Mouse (Mus musculus) layer of hippocampus, adult 8-10 months (tissue): ENCODE data around the gene Phf7. TPM values are rescaled to one million over a fixed set of nuclear protein-coding genes. Genes with fewer than 3 reads are reported as not detected.

Source experiments
- DNase-seq, 2 experiments: peaks; one replicate each; pipeline ENCODE4 v3.0.0; 2022; ENCODE audit warnings: low spot score in 2 of 2
- total RNA-seq, 4 experiments: library from RNA; stranded (reverse); gene quantifications; 2 replicates each; pipeline ENCODE4 v1.2.4; 2022

Phf7 gene
- total RNA-seq, 4 experiments from 2014 or later, result 4.5 to 5.4 (median 4.9) TPM

DNA sequence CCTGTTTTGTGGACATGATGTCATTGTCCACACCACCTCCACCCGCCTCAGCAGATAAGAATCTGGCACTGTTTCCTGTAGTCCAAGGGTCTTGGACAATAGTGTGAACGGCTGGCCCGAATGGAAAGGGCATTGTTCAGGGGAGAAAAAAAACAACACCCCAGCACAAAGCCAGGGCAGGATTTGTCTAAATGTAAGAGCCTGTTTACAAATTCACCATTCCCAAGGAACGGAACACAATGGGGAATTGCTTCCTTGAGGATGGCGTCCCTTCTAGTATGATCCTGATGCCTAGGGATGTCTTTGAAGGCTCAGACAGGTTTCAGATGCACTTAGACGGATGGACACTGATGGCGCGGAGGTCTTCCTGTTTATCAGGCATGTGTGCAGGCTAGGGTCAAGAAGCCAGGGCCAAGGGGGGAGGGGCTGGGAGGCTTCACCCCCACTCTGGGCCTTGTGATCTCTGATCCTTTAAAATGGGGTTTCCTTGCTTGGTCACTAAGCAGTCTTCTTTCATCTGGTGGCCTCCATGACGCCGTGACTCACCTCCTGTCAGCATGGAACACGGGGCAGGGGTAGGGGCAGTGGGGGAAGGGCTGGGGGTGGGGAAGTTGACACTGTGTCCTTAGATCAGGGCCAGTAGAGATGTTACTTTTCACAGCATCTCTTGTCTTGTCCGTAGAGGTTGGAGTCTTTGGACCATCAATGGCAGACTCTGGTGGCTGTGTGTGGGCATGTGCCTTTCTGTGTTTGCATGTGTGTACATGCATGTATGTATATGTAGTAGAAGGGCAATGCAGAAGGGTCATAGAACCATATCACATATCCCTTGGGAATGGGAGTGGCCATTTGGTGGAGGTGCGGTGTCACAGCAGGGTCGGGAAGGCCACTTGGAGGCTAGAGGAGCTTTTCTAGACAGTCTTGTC is 17.8 kb downstream of the Phf7 start:
- DNase-seq, result no peak

DNA sequence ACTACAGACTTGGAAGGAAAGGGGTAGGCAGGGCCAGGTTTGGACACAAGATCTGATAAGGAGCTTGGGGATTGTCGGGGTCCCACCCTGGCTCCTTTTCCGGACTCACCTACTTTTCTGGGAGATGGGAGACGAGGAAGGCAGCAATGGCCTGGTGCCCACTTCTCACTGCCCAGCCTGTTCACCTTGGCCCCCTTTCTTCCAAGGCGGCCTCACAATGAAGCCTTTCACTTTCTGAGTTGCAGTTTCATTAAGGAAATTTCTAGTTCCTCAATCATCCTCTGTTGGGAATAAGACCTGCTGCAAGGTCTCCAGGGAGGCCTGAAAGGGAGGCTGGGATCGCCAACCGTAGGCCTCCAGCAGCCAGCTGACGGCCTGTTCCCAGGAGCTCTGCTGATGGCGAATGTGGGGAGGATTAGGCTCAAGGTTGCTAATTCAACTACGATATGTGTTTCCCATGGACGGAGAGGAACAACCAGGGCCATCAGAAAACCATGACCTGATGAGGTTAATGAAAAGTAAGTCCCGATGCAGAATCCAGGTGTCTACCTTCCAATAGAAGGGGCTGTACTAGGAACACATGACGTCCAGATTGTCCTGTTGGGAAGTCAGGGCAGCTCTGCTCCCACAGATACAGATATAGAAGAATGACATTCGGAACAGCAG is 18.6 kb downstream of the Phf7 start:
- DNase-seq, result no peak

GRCm38 (mm10) chr14:31230442-31230841 is 20.7 kb downstream of the Phf7 start:
- DNase-seq, result no peak

DNA sequence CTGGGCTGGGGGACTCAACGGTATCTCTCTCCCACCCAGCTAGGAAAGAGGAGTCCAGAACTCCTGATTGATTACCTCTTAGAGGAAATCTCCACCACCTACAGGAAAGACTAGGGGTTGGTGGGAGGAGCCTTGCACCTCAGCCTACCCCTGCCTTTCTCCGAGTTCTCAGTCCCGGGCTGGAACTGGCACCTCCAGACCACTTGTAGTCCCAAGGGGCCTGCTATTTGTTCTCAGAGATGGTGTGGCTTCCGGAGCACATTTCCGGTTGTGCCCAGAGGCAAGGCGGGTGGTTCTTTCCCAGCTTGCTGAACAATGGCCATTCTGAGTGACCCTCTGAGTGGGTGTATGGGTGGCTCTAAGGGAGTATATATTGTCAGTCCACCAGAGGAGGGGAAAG is 22.9 kb downstream of the Phf7 start:
- no peak for DNase-seq

- peak; percentile 48 to 53 for DNase-seq
Observed at GRCm38 (mm10) chr14:31226978-31227377, 24.1 kb downstream of the Phf7 start.

GRCm38 (mm10) chr14:31217666-31218065 is 33.5 kb downstream of the Phf7 start, which contains the start of gene Sema3g:
Gene Sema3g (plus strand): TSS chr14:31217860.
- no peak for DNase-seq

- DNase-seq, result no peak
Observed at GRCm38 (mm10) chr14:31216846-31217245, 34.3 kb downstream of the Phf7 start, which contains the start of gene Nisch. Gene Nisch (minus strand): TSS chr14:31216946.

- DNase-seq, result peak in 1 of 2 experiments; percentile 44
Observed at GRCm38 (mm10) chr14:31215157-31216002, 35.7 kb downstream of the Phf7 start.

- DNase-seq, result no peak
Observed at GRCm38 (mm10) chr14:31214684-31215083, 36.4 kb downstream of the Phf7 start.

GRCm38 (mm10) chr14:31213868-31214267 is 37.2 kb downstream of the Phf7 start:
- DNase-seq, result no peak

DNA sequence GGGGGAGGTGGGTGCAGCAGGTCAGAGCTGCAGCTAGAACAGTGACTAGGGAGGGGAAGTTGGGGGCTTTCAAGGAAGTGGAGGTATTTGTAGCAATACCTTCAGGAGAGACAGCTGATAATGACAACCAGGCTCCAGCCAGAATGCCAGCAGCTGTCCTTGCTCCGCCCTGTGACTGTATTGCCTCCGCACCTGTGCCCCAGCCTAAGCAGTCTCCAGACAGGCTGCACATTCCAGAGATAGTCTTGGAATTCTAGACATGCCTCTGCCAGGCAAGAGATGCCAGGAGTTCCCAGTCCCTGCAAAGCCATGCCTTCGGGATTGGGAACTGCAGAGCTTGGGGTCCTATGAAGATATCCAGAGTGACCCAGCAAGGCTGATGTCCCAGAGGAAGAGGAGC is 38.6 kb downstream of the Phf7 start:
- DNase-seq, result no peak

GRCm38 (mm10) chr14:31211854-31212253 is 39.3 kb downstream of the Phf7 start:
- no peak for DNase-seq

DNA sequence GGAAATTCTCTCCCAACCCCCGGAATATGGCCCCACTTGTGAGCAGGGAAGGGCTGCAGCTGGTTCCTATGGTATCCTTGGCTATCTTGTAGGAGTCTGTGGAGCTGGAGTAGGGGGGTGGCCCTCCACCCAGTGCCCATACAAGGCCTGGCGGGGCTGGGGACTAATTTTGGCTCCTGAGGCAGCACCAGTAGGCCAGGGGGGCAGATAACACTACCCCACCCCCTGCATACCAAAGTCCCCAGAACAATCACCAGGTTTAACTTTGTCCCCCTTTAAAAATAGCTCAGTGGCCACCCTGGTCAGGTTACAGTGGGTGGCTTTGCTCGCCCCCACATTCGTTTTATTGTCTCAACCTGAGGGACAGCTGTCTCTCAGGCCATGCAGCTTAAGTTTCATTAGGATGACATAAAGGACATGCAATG is 42.0 kb downstream of the Phf7 start:
- DNase-seq, result no peak

- no peak for DNase-seq
Observed at GRCm38 (mm10) chr14:31208084-31208483, 43.0 kb downstream of the Phf7 start, which contains the start of gene Tnnc1. Gene Tnnc1 (plus strand): TSS chr14:31208312.

- DNase-seq, result no peak
Observed at GRCm38 (mm10) chr14:31207070-31207830, 43.9 kb downstream of the Phf7 start.

DNA sequence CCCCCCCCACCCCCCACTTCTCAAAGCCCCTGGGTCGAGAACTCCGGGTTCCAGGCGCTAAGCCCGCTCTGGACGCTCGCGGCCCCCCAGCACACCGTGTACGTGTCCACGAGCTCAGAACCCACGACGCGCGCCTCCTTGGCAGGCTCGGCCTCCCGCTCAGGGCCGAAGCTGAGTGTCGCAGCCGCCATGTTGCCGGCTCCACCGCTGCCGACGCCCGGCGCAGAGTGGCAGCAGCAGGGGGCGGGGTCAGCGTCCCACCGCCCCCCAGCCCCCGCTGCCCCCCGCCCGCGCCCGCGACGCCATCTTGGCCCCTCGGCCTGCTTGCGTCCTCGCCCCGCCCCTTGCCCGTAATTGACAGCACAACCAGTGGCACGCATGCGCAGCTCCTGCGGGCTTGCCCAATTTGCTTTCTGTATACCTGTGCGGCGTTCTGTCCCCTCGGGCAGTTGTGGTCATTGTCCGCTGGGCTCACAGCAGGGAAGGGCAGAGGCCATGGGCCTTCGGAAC is 44.6 kb downstream of the Phf7 start:
- DNase-seq, result peak; percentile 91 to 93

DNA sequence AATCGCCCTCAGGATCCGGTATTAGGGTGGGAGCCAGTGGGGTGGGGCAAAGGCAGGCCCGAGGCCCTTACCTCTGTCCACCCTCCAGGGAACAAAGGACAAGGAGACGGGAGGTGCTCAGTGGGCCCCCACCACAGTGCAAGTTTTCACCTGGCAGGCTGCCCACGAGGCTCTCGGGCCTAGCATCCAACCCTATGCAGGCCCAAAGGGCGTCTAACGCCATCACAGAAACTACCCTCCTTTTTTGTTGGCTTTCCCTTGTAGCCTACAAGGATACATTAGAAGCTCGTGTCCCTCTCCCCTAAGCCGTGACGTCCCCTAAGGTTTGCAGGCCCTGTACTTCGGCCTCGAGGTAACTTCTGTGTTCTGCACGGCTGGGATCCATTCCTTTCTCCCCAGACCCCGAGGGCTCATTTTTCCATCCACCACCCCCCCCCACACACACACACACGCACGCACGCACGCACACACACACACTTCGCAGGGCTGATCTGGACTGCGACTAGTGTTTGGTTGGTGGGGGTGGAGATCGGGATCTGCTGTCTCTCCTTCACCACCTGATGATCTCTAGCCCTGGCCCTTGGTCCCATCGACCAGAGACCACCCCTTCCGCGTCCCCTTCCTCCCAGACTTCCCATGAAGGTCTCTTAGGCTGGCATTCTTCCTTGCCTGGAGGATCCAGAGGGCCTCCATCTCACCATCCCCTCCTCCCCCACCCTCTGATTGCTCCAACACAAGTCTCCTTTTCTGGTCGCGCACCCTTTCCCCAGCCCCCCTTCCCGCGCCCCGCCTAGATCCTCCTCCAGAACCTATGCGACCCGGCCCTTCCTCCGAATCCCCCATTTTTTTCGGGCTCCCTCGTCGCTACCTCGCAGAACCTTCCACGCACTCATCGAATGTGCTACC is 45.3 kb downstream of the Phf7 start:
- peak in 1 of 2 experiments; percentile 38 for DNase-seq

DNA sequence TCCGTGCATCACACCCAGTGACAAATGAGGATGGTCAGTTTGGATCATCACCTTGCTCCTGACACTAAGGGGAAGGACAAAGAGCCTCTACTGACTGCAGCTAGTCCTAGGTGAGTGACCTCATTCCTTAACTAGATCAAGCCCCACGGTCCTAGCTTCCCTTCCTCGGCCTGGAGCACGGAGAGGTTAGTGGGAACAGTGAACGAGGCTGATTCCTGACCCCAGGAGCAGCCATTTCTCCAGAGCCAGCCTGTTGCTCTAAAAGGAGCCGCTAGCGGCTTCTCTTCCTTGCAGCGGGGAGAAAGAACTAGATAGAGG is 45.9 kb downstream of the Phf7 start:
- DNase-seq, result no peak

GRCm38 (mm10) chr14:31204844-31205243 is 46.3 kb downstream of the Phf7 start:
- no peak for DNase-seq
